Mouse (Mus musculus) G1E-ER4 (cell line): ENCODE measurements around the gene 2310022A10Rik. TPM values are rescaled to one million over a fixed set of nuclear protein-coding genes. Genes with fewer than 3 reads are reported as not detected.

Experiments
- GATA1 ChIP-seq: IDR thresholded peaks from one replicate; pipeline ENCODE4 v1.8.0; 2012; ENCODE audit warnings: low read length, inconsistent platforms
- polyA plus RNA-seq: library from polyadenylated mRNA; stranded (reverse); fragments of >175 nt; gene quantifications from 2 replicates; pipeline ENCODE4 v1.2.3, GENCODE M21; 2012

Gene 2310022A10Rik
- polyA plus RNA-seq, 1 experiment, result 75.9 TPM

DNA sequence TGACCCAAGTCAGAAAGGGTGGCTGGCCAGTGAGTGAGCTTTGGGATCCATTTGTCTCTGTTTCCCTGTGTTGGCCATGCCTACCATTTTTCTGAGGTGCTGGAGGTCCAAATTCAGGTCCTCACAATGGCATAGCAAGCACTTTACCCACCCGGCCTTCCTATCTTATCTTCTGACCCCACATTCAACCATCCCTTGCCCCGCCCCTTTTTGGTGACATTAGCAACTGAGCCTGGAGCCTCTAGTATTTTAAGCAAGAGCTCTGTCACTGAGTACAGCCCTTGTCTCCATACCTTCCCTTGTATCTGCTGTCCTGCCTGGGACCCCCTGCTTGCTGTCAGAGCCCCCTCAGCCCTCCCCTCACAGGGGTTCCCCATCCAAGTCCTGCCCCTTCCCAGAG is 17.6 kb upstream of the 2310022A10Rik start:
- no peak for TF ChIP-seq GATA1

DNA sequence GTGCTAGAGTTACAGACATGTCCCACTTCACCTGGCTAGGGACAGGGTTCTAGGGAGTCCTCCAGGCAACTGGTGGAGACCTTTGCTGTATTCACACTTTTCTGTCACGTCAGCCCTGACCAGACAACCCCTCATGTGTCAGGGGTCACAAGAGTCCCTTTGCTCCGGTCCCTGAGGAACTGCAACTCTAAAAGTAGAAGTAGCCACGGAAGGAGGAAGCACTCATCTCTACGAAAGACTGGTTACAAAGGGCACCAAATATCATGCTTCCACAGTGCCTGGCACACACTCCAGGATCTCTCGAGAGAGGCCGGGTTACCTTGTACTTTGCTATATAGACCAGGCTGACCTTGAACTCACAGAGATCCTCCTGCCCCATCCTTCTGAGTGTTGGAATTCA is 16.4 kb upstream of the 2310022A10Rik start:
- no peak for TF ChIP-seq GATA1

DNA sequence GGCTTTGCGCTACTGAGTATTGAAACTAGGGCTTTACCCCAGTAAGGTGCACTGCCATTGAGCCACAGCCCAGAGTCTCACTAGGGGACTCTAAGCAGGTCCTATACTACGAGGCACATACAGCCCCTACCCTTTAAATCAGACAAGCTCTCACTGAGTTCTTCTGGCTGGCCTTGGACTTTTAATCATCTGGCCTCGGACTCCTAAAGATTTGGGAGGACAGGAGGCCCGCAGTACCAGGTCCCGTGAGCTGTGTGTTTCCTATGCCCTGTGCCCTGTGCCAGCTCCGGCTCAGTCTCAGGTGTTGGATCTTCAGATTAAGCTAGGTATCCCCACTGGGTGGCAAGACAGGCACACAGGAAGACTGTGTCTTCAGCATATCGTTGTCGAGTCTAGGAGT is 15.0 kb upstream of the 2310022A10Rik start:
- TF ChIP-seq GATA1, result no peak

DNA sequence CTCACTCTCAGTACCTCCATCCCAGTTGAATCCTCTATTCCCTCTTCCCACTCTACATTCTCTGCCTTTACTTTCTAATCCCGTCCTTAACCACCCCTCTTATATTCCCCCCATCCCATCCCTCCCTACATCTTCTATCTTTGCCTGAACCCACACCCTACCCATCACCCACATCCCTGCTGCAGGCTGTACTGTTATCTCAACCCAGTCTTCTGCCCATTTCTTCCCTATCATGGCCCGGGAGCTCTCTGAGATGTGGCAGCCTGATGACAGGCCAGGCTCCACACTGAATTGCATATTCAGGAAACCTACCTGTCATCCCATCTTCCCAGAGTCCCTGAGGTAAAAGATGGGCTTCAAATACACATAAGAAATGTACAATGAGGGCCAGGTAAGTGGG is 14.2 kb upstream of the 2310022A10Rik start:
- TF ChIP-seq GATA1, result no peak

DNA sequence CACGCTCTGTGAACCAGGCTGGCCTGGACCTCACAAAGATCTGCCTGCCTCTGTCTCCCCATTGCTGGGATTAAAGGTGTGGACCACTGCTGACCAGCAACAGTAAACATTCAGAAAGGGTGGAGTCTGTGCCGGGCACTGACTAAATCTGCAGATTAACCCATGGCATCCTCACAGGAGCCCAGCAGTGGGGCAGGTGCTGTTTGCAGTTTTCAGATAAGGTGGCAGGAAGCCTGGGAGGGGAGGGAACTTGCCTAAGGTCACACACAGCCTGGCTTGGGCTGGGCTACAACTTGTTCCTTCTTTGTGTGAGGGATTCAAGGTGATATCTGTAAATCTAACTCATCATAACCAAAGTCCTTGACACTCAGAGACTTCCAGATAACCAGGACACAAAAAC is 12.5 kb upstream of the 2310022A10Rik start:
- no peak for TF ChIP-seq GATA1

- no peak for TF ChIP-seq GATA1
Observed at GRCm38 (mm10) chr7:27540935-27541334, 12.1 kb upstream of the 2310022A10Rik start.

GRCm38 (mm10) chr7:27541431-27541830 is 11.6 kb upstream of the 2310022A10Rik start:
- TF ChIP-seq GATA1, result no peak

DNA sequence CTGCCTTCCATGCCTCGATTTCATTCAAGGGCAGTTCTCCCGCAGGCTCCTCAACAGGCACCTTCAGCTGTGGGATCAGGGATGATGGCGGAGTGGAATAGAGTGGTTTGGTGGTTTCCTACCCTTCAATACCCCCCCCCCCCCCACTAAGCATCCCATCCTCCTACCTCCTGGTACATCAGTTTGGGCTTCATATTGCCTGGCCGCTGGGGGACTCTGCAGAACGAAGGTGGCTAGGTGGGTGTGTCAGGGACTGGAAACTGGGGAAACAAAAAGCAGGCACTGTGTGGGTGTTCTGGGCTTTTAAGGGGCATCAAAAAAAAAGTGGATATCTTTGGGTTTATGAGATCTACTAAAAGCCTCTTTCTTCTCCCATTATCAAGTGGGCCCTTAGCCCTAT is 11.1 kb upstream of the 2310022A10Rik start:
- TF ChIP-seq GATA1, result no peak

- TF ChIP-seq GATA1, result no peak
Observed at GRCm38 (mm10) chr7:27542392-27543033, 10.5 kb upstream of the 2310022A10Rik start.

DNA sequence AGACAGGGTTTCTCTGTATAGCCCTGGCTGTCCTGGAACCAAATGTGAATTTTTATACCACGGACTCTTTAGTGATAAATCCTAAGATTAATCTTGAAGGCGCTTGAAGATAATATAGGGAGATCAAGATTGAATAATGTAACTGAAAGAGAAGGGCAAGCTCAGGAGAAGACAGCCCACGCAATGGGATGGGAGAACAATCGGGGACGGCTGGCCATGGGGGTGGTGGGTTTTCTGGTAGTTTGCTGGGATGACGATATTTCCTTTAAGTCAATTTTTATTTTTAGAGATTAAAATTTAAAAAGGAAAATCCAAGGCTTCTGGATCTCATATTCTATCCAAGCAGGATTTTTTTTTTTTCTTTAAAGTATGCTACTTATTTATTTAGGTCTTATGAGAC is 10.0 kb upstream of the 2310022A10Rik start:
- no peak for TF ChIP-seq GATA1

- no peak for TF ChIP-seq GATA1
Observed at GRCm38 (mm10) chr7:27543851-27544250, 9.2 kb upstream of the 2310022A10Rik start.

DNA sequence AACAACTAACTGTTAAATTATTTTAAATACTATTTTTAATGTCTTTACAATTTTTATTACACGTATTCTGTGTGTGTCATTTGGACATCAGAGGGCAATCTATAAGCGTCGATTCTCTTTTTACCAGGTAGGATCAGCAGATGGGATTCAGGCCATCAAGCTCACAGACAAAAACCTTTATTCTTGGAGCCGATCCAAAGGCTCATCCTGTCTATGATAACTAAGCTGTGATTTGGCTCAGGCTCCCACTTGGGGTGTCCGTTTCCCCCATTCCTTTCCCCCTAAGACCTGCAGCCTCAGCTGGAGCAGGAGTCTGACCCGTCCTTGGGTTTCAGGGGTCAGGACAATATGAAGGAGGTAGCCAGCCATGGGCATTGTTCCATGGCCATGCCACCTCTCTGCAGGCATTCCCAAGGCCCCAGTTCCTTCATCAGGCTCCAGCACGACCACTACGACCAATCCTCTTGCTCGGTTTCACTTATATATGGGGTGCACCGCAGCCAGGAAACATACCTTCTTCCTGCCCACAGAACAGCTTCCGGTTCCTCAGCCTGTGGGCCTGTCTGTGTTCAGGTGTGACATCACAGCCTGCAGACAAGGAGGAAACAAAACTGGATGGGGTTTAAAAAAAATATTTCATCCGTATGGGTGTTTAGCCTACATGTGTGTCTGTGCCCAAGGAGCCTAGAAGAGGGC is 8.2 kb upstream of the 2310022A10Rik start:
- no peak for TF ChIP-seq GATA1

- TF ChIP-seq GATA1, result no peak
Observed at GRCm38 (mm10) chr7:27549597-27549996, 3.4 kb upstream of the 2310022A10Rik start.

GRCm38 (mm10) chr7:27552070-27552469 is 963 bp upstream of the 2310022A10Rik start:
- TF ChIP-seq GATA1, result no peak

DNA sequence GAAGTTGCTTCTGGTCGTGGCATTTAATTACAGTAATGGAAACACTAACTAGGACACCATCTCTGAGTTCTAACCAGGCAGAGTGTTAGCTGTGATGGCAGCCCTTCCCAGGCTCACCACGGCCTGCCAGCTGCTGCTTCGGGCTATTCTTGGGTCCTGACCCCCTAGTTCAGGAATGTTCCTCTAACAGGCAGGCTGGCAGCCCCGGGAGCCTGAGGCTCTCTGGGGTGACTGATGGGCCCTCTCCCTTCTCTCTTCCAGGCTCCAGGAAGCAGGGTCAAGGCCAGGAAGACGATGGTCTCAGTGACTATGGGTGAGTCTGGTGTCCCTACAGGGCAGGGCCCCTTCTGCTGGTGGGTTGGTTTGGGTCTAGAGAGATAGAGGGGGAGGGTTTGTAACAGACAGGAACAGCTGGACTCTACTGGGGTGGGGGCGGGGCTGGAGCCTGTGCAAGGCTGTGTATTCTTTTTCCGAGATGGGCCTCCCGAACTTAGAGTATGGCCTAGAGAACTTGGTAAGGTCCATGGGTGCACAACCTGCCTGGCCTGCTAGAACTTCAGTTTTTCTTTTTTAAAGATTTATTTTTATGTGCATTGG is 7.4 kb downstream of the 2310022A10Rik start:
- no peak for TF ChIP-seq GATA1

GRCm38 (mm10) chr7:27560978-27561377 is 7.9 kb downstream of the 2310022A10Rik start:
- TF ChIP-seq GATA1, result no peak

DNA sequence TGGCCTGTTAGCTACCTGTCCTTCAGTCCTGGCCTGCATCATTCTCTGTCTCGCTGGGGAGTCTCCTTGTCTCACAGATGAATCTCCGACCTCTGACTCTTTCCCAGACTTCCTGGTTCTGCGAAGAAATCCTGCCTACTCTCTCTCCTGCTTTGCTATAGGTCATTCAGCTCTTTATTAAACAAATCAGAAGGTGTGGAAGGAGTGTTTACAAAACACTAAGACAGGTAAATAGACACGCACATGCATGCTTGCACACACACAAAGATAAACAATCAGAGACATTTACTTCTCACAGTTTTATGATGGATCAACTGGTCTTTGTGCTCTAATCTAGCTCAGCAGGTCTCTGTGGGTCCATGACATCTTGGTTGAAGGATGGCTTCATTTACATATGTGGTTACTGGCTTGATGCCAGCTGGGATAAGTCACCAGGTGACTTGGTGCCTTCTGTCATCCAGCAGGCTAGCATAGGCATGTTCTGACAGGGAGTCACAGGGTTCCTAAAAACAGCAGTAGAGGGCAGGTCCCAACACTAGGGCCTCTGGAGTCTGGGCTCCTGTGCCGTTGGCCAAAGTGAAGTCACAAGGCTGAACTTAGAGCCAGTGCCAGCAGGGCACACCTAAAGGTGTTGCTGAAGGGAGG is 16.7 kb downstream of the 2310022A10Rik start:
- no peak for TF ChIP-seq GATA1

- no peak for TF ChIP-seq GATA1
Observed at GRCm38 (mm10) chr7:27572133-27572532, 19.1 kb downstream of the 2310022A10Rik start.
